Mouse (Mus musculus): ENCODE measurements around the gene Tnfaip2. TPM values are rescaled to one million over a fixed set of nuclear protein-coding genes. Genes with fewer than 3 reads are reported as not detected.

The Tnfaip2 gene
- 10 to 100 TPM; 34.8 to 40.4 TPM for total RNA-seq (2021)
- long read RNA-seq, experiment 1, partial matches to known transcripts, result 4 of 9 reads
- long read RNA-seq, experiment 1, other reads (novel, unspliced or antisense), result 2 of 9 reads
- long read RNA-seq, experiment 2, transcript Tnfaip2-201 (12 exons, 3,762 nt), result major isoform, 14 of 23 reads
- long read RNA-seq, experiment 2, partial matches to known transcripts, result 6 of 23 reads
- long read RNA-seq, experiment 2, other reads (novel, unspliced or antisense), result 3 of 23 reads

DNA sequence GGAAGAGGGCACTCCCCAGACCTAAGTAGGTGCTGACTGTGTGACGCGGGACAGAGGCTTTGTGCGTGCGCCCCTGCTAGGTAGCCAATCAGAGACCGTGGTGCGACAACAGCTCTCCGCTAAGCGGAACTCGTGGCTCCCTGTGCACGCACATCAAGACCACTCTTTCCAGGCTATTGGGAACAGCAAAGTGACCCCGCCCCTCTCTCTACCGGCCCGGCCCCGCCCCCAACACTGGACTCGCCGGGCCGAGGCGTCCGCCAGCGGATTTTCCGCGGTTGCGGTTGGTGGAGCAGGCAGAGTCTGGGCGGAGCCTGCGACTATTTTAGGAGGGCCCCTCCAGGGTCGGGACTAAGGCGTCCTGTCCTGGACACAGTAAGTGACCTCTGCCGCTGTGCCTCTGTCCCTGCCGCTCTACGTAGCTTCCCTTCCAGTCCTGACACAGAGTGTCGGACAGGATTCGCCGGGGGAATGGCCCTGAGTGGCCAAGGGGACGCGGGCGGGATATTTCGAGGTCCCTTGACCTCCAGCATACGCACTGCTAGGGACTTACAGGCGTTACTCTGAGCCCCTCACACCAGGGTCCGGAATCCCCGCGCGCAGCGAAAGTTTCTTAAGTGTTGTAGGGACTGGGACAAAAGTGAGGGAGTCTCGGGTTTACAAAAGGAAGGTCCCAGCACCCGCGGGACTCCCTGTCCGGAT, at the start of gene Tnfaip2:
Gene Tnfaip2, plus strand, starts transcription at position 161 of the 702 bp plus-strand sequence.
- peak; percentile 89 for DNase-seq

DNA sequence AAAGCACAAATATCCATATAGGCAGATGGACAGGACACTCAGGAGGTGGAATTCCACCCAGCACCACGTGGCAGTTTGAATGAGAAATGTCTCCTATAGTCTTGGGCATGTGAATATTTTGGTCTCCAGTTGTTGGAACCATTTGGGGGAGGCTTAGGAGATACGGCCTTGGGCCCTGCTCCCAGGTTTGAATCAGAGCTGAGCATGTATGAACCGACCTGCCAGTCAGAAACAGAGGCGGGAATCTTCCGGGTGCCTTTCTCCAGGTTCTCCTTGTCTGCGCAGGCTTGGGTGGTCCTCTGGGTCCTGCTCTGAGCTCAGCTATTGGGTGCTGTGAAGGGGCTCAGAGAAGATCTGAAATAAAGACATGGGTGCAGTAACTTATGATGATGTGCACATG, 48.3 kb upstream of the Tnfaip2 start:
- DNase-seq, result no peak

DNA sequence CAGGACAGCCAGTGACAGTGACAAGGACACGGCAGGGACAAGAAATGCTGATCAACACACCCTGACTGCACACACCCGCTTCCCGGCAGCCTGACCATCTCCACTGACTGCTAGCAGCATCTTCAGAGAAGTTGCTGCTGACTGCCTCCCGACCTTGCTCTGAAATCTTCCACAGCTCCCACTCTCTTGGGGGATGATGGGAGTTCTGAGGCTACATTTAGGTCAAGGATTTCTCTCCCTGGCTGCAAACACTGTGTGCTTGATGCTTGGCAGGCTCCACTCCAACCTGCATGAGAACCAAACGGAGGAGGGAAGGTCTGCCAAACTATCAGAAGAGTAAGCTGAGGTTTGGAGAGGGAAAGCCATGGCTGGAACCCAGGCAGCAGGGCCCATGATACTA, 45.3 kb upstream of the Tnfaip2 start:
- no peak for DNase-seq

DNA sequence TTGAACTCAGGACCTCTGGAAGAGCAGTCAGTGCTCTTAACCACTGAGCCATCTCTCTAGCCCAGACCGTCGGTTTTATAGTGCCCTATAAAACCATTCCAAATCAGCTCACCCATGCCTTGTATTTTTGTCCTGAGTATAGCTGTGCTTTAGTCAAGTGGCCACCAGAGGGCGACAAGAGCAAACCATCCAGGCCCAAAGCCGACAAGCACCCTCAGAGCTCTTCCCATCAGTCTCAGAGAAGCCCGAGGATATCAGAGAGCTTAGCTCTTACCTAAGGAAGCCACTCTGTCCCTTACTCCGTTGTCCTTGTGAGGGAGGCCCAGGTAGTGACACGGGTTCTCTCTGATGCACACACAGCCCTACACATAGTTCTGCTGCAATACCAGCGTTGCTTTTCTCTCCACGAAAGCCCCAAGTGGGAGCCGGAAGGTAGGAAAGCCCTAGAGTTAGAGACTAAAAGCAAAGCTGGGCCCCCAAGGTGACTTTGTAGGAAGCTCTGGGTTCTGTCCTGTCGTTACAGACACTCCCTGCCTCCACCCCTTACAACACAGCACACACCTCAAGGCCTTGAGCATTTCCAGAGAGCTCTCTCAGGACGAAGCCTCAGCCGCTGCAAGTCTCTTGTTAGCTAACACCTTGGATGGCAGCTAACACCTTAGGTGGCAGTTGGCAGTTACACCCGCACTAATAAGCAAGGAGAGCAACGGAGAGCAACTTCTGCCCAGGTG, 40.6 kb upstream of the Tnfaip2 start:
- DNase-seq, result no peak

DNA sequence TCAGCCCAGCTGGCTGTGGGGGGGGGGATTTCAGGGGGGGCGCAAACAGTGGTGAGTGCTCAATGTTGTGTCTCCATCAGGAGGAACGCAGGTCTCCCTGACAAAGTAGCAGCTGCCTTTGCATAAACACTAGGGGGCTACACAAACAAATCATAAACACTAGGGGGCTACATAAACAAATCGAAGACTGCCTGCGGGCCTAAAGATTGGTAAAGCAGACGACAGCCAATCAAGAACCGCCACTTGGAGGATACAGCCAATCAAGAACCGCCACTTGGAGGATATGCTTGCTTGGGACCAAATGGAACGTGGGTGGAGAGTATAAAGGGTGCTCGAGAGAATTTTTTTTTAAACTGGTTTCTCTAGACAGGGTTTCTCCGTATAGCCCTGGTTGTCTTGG, 37.4 kb upstream of the Tnfaip2 start:
- no peak for DNase-seq

DNA sequence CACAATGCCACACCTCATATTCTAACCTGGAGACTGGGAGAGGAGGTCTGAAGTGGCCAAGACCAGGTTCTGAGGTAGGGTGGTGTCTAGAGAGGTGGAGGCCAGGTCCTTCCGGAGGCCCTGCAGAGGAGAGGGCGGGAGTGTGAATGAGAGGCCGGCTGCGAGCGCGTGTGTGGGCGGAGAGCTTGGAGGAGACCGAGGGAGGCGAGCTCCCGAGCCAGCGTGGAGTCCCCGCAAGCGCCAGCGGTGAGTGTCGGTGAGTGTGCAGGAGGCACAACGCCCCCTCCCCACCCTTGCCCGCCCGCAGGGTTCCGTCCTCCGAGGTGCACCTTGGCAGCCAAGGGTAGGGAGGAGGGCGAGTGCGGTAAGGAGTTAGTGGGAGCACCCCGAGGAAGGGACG, 35.6 kb upstream of the Tnfaip2 start, which contains the start of gene Lbhd2:
Gene Lbhd2, plus strand, starts transcription at position 188 of the 400 bp plus-strand sequence.
- DNase-seq, result no peak

DNA sequence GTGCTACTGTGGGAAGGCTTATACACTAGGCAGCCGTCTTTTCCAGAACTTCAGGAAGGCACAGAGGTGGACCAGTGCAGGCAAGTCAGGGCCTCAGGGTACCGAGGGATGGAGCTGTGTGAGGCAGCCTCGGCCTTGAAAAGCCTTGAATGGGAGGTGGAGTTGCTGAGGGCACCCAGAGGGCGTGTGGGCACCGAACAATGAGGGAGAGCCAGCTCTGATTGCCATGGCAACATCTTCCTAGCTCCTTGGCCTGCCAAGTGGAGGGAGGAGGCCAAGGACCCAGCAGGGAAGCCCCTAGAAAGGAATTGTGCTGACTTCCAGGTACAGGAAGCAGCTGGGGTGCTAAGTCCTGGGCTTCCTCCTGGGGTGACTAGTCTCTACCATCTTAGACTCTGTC, 32.7 kb upstream of the Tnfaip2 start:
- no peak for DNase-seq

DNA sequence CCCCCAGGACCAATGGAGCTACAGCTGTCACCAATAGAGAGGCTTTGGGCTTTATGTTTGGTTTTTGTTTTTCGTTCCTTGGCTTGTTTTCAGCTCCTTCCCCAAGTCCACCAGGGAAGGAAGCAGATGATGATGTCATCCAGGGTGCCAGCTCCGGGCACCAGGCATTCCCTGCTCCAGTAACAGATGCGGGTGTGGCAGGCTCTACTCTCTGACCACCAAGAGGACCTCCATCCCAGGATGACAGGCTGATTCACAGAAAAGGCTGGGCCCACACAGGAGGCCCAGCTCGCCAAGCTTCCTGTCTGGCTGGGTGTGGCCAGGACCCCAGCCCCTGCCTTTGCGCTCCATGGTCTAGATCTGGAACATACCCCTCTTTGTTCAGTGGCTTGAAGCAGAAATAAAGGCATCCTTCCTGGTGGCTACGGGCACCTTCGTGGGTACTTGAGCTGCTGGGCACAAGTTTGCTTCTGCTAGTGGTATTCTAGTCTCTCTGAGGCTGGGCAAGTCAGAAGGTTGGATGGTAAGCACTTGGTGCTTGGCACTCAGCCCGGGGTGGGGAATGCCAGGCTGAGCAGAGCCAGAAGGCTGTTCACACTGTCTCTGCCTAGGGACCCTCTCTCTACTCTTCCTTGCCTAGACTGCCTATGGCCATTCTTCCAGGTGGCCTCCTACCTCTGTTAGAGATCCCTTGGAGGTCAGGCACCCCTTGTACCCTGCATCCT, 30.5 kb upstream of the Tnfaip2 start:
- no peak for DNase-seq

DNA sequence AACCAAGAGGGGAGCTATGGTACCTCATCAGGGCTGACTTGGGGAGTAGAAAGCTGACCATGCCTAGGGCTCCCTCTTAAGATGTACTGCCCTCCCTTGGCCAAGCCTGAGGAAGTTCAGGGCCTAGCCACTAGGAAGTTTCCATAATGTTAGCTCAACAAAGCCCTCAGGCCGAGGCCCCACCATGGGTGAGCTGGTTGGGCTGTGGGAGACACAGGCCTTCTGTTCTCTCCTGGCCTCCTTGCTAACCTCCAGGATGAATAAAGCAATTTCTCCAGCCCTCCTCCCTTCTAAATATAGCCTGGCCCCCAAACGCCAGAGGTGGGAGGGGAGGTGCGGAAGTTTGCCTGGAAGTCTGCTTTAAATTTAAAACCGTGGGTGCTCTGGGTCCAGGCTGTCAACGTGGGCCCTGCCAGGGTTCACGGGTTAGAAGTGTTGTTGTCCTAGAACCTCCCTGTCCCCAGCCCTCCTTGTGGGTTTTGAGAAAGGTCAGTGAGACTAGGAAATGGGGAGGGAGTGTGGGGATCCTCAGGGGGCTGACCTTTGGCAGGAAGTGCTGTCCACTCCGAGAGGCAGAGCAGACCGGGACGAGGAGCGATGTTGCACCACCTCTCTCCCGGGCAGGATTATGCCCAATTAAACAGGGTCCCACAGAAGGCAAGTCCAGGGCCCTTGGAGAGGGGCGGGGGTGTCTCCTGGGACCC, 29.5 kb upstream of the Tnfaip2 start:
- DNase-seq, result no peak

DNA sequence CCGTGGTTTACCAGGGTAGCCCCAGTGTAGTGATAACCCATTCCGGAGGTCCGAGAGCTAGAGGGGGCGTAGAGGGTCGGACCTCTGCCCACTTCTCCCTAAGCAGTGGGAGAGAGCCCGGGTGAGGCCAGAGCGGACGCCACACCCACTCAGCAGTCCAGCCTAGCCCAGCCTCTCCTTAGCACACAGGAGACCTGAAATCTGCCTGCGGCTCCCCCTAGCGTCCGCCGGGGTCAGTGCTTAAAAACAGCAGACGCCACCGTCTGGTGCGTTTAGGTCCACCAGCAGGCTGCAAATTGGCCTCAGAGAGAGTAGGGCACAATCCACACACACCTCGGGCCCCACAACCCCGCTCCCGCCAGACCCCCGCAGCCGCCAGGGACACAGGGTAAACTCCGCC, 29.0 kb upstream of the Tnfaip2 start:
- DNase-seq, result peak; percentile 85

DNA sequence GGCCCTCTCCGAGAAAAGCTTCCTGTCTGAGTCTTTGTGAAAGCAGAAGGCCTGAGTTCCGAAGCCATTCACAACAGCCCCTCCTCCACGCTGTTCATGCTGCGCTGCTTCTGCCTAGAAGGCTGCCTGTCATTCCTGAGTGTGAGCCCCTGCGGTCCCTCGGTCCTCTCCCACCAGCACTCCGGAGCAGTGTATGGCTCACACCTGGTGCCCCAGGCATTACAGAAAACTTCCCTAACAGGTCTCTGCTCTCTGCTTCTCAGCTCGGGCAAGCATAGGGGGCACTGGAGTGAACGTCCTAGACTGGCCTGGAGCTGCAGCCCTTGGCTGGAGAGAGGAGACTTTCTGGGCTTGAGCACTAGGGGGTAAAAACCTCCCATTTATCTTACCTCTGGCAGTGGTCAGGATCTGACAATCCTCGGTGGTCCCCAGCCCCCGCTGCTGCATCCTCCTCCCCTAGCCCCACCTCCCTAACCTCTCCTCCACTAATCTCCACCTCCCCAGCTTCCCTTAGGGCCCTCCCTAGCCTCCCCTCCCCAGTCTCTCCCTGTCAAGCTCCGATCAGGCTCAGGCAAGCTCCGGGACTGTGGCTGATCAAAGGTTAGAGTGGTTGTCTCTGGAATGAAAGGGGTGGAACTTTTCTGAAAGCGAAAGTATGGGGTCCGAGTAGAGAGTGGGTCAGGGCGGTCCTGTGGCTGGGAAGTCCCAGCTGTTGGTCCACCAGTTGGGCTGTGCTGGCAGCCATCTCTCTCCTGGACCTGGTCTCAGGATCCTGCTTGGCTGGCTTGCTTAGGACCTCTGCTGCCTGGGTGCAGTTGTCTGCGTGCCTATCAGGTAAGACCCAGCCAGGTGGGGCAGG, 25.1 kb upstream of the Tnfaip2 start, which contains the start of gene Exoc3l4:
Gene Exoc3l4, plus strand, starts transcription at position 97 of the 859 bp plus-strand sequence.
- no peak for DNase-seq

DNA sequence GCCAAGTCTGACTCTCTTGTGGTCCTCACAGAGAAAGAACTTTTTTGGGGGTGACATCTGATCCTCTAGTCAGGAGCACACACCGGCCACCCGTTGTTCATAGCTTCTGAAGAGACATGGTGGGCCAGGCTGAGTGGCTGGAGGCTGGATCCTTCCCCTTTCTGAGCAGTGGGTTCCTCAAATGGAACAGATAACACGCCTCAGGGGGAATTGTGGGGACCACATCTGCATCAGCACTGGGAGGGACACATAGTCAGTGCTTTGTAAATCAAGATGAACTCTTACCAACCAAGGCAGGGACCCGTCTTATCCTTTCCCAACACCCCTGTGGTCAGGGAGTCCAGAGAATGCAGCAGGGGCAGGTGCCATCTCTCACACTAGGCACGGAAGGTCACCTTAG, 22.4 kb upstream of the Tnfaip2 start:
- DNase-seq, result no peak

DNA sequence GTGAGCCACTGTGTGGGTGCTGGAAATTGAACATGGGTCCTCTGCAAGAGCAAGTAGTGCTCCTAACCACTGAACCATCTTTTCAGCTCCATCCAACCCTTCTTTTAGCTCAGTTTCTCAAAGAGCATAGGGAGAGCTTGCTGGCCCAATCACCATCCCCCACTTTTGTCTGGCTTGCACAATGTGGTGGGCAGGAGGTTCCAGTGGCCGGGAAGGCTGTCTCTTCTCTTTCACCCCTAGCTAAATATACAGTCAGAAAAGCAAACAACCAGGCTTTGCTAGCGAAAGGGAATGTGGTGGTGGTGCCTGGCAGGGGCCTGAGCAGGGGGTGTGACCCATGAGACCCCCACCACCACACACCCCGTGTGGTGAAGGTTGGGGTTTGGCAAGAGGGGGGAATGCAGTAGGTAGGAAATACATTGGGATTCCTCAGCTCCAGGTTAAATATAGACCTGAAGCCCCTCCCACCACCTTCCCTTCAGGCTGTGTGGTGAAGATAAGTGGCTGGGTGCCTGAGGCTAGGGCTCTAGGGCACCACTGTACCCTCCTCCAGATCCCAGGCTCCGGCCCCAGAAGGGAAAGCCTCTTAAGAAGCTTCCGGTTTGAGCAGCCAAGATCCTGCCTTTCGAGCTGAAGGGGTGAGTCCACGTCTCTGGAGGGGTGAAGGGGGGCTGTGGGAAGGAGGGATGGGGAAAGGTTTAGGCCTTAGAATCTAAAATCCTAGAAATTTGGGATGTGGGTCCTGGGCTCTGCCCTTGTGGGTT, 21.1 kb upstream of the Tnfaip2 start:
- DNase-seq, result no peak

DNA sequence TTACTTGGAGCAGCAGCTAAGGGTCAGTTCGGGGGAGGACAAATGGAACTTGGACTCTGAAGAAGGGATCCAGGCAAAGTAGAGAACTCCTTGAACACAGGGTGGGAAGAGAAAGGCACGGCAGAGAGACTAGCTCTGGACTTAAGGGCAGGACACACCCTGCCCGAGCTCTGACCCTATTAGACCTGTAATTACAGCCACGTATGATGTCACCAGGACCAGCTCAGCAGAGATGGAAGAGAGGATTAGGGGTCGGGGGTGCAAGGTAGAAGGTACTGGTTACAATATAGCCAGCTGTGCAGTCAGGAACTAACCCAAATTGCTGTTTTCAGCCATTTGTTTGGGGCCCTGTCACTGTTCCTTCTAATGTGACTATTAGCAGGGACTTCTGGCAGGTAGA, 19.4 kb upstream of the Tnfaip2 start:
- DNase-seq, result no peak

DNA sequence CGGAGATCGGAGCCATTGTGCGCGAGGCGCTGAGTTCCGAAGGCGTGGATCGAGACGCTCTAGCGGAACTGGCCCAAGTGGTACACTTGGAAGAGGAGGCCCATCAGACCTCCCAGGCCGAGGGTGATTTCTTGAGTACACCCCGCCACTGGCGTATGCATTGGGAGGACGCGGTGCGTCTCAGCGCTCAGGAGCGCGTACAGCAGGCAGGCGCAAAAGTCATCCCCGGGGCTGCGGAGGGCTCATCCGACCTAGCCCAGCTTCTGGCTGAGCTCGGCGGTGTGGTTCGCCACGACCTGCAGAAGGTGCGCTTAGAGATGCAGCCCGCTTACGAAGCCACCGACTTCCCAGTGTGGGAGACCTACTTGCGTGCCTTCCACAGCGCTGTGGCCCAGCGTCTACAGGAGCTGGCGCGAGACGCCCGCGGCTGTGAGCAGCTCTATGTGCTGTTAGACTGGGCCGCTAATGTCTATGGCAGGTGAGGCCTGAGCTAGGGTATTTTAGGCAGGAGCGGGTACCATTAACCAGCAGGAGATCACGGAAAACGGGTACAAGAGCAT, 18.6 kb upstream of the Tnfaip2 start:
- DNase-seq, result no peak

DNA sequence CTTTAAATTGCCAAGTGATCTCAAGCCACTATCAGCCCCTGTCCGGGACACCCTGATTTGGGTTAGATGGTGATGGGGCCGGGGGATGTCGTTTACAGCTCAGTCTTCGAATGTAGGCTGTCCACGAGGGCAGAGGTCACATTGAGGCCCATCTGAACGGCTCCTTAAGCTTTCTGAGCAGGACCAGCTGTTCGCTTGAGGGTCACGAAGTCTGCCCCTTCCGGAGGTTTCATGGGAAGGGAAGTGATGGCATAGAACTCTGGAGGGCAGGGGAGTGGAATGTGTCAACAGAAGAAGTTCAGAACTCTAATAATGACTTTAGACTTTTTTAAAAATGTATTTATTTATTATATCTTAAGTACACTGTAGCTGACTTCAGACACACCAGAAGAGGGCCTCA, 17.7 kb upstream of the Tnfaip2 start:
- no peak for DNase-seq

DNA sequence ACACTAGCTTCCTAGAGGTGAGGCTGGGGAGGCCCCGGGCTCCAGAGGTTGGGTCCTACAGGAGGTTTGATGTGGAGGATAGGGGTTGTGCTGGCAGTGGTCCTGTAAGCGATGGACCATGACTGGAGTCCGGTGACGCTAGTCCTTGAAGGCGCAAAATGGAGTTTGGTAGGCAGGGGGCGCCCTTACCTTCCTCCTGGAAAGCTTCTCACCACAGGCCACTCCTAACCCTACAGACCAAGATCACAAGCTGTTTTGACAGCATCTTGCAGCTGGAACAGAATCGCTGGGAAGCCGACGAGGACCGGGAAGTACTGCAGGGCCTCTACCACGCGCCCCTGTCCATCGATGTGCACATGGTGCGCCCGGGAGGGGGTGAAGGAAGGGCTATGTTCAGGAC, 17.0 kb upstream of the Tnfaip2 start:
- DNase-seq, result peak; percentile 75

DNA sequence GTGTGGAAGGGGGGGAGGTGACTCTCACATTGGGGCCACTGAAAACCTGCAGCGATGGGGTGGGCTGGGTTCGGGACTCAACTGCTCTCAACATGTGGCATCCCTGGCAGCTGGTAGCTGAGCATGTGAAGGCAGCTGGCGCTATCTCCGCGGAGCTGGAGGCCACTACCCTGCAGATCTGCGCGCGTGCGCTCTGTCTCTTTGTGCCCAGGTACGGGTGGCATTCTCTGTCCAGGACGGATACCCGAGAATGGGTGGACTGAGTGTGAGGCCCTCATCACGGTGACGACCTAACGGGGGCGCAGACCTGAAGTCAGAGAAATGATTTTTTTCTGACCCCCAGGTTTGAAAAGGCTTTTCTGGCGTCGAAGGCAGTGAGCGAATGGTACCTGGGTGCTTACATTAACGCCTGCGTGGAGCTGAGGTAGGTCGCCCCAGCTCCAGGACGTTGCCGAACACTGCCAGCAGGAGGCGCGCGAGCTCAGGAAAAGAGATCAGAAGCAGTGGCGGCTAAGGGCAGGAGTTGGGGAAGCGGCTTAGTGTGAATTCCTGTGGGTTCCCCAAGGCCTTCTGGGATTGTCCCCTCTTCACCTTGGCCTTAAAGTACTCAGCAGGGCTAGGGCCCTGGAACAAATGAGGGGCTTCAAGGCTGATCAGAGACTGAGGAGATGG, 16.3 kb upstream of the Tnfaip2 start:
- peak; percentile 83 for DNase-seq

DNA sequence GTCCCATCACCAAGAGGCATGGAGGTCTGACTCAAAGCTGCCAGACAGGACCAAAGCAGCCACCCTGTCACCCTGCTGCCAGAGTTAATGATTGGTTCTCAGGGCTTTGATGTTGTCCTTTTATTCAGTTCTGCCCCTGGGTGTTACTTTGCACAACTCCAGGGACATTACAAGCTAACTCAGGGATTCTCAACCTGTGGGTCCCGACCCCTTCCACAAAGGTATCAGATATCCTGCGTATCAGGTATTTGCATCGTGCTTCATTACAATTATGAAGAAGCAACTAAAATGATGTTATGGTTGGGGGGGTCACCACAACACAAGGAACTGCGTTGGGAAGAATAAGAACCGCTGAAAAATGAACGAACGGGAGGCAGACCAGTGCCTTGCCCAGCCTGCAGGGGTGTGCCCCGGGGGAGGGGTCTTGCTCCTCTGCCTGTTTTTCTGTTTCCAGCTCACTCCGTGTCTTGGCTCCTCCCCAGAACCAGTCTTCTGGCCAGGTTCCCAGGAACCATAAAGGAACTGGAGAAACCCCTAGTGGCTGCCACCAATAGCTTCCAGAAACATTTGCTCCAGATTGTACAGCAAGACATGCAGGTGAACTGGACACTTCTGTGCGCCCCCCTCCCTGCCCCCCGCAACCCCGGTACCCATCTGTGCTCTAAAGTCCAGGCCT, 14.7 kb upstream of the Tnfaip2 start:
- no peak for DNase-seq

All from gastrocnemius, postnatal 25 days (tissue).